Mouse (Mus musculus) ES-E14 (cell line): Measurements from ENCODE around the gene P3h2. TPM values are rescaled to one million over a fixed set of nuclear protein-coding genes. Genes with fewer than 3 reads are reported as not detected.

Experiments
- DNase-seq: peaks from one replicate; pipeline ENCODE4 v3.0.0-alpha.2; 2013; ENCODE audit warnings: low read depth, low spot score
- H3K27ac ChIP-seq: 2 replicates; pipeline ENCODE4 v1.5.1; 2012; ENCODE audit warnings: low read depth, mild to moderate bottlenecking, low read length, moderate library complexity, mixed read lengths; ENCODE audit not compliant: poor library complexity, insufficient read depth, severe bottlenecking
- H3K36me3 ChIP-seq: 2 replicates; pipeline ENCODE4 v1.6.1; 2012; ENCODE audit warnings: mild to moderate bottlenecking, low read length, moderate library complexity, mixed read lengths; ENCODE audit not compliant: control insufficient read depth, poor library complexity, insufficient read depth, severe bottlenecking
- H3K4me1 ChIP-seq, 2 experiments: fragments of 150-350 bp in 1 of 2; sonication (generic) in 1 of 2; 2 replicates each; pipeline ENCODE4 v1.6.1; 2012; ENCODE audit warnings: low read length in 2 of 2, mild to moderate bottlenecking in 1 of 2, mixed read lengths in 1 of 2; ENCODE audit not compliant: control insufficient read depth in 2 of 2, insufficient read depth in 2 of 2, poor library complexity in 1 of 2
- H3K4me3 ChIP-seq, 2 experiments: fragments of 150-350 bp in 1 of 2; sonication (generic) in 1 of 2; 2 replicates each; pipeline ENCODE4 v1.5.1; 2012; ENCODE audit warnings: low read length in 2 of 2, low read depth in 1 of 2, mild to moderate bottlenecking in 1 of 2, mixed read lengths in 1 of 2; ENCODE audit not compliant: insufficient read depth in 1 of 2, poor library complexity in 1 of 2, severe bottlenecking in 1 of 2
- H3K9ac ChIP-seq: 2 replicates; pipeline ENCODE4 v1.6.1; 2012; ENCODE audit warnings: low read depth, mild to moderate bottlenecking, low read length, mixed read lengths; ENCODE audit not compliant: poor library complexity, insufficient read depth, severe bottlenecking
- H3K9me3 ChIP-seq: fragments of 150-350 bp; sonication (generic); 2 replicates; pipeline ENCODE4 v1.6.1; 2012; ENCODE audit warnings: low read depth, mild to moderate bottlenecking, low read length; ENCODE audit not compliant: control insufficient read depth, insufficient read depth
- CHD2 ChIP-seq: IDR thresholded peaks from 2 replicates; pipeline ENCODE4 v1.6.1; 2014; ENCODE audit warnings: mild to moderate bottlenecking, low read depth, low read length, inconsistent platforms
- HCFC1 ChIP-seq: IDR thresholded peaks from 2 replicates; pipeline ENCODE4 v1.6.1; 2012; ENCODE audit warnings: low read length, inconsistent platforms, borderline replicate concordance; ENCODE audit not compliant: insufficient read depth
- MAFK ChIP-seq: IDR thresholded peaks from 2 replicates; pipeline ENCODE4 v1.6.1; 2014; ENCODE audit warnings: mild to moderate bottlenecking, low read depth, low read length, inconsistent platforms; ENCODE audit not compliant: insufficient read depth
- ZC3H11A ChIP-seq: IDR thresholded peaks from 2 replicates; pipeline ENCODE4 v1.6.1; 2012; ENCODE audit warnings: low read depth, mild to moderate bottlenecking, inconsistent platforms, low read length, borderline replicate concordance
- ZNF384 ChIP-seq: IDR thresholded peaks from 2 replicates; pipeline ENCODE4 v1.6.1; 2012; ENCODE audit warnings: low read depth, low read length, inconsistent platforms
- in situ Hi-C, 2 experiments: fragments of 600-800 bp; cut with MboI; formaldehyde crosslinking; loops; one replicate each; pipeline ENCODE4 v1.15.1; 2025; ENCODE audit warnings: low sequenced_read_pairs in 2 of 2, inconsistent platforms in 1 of 2; ENCODE audit not compliant: unreplicated experiment in 2 of 2
- total RNA-seq: library from RNA; depleted of rRNA; stranded (reverse); fragments of 300-350 nt; gene quantifications from 2 replicates; pipeline ENCODE4 v1.2.3, GENCODE M21; 2012

Gene P3h2
- total RNA-seq, 1 experiment = 2.4 TPM

- no peaks in the 10 kb centered on the region for H3K36me3 ChIP-seq
- H3K4me3 ChIP-seq = no peak overlapping the region
- TF ChIP-seq ZNF384 = no peak
- no peak for TF ChIP-seq HCFC1
- TF ChIP-seq CHD2 = no peak
- TF ChIP-seq ZC3H11A = no peak
- TF ChIP-seq MAFK = peak; percentile 78
- no peaks in the 10 kb centered on the region for H3K4me1 ChIP-seq
- no peak overlapping the region for H3K9ac ChIP-seq
- no peaks in the 10 kb centered on the region for H3K9me3 ChIP-seq
- no peak overlapping the region for H3K27ac ChIP-seq
- no peak for DNase-seq
- in situ Hi-C loops = no loop called here
Observed at GRCm38 (mm10) chr16:25994605-25995004, 111.0 kb downstream of the P3h2 start.

DNA sequence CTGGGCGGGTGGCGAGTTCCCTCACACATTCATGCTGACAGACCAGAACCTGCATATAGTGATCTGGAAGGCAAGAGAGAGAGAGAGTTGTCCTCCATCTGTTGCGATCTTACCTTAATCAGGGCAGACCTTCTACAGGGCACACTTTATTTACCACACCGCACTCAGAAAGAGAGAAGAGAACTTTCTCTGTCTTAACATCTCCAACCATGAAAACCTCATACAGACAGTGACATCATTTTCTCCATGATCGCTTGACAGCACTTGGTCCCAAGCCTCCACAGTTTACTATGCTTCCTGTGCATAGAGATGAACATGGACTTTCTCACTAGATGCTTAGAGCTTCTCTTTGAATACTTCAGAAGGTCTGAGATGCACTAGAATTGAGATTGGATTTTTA lies 118.4 kb downstream of the P3h2 start:
- Histone ChIP-seq H3K4me3 (no peak overlapping the region), H3K9ac (no peak overlapping the region), H3K36me3 (no peaks in the 10 kb centered on the region), H3K4me1 (no peaks in the 10 kb centered on the region), H3K27ac (no peak overlapping the region), H3K9me3 (no peaks in the 10 kb centered on the region)
- in situ Hi-C loops = no loop called here
- no peak for DNase-seq
- TF ChIP-seq CHD2 = no peak
- TF ChIP-seq MAFK = no peak
- no peak for TF ChIP-seq ZNF384
- TF ChIP-seq HCFC1 = no peak
- no peak for TF ChIP-seq ZC3H11A

DNA sequence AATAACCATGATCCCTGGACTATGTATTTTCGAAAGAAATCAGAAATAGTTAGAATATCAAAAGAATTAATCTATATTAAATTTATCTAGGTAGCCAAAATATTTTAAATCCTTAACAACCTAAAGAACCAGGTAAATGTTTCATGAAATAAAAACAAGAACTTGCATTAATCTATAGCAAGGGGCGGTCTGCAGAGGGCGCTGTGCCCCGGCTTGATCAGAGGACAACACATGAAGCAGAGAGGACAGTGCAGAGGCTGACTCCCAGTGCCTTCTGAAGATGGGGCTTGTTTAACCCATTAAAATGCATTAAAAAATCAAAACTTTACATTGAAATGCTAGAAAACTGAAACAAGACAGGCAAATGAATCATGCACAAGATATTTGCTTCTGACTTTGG lies 121.9 kb downstream of the P3h2 start:
- Histone ChIP-seq H3K9me3 (no peaks in the 10 kb centered on the region), H3K36me3 (no peaks in the 10 kb centered on the region), H3K4me1 (no peaks in the 10 kb centered on the region), H3K9ac (no peak overlapping the region), H3K4me3 (no peak overlapping the region), H3K27ac (no peak overlapping the region)
- peak; percentile 9 for DNase-seq
- in situ Hi-C loops = no loop called here
- no peak for TF ChIP-seq ZC3H11A
- TF ChIP-seq HCFC1 = no peak
- TF ChIP-seq MAFK = no peak
- no peak for TF ChIP-seq ZNF384
- TF ChIP-seq CHD2 = no peak

- no peaks in the 10 kb centered on the region for H3K4me1 ChIP-seq
- H3K4me3 ChIP-seq = no peak overlapping the region
- no peak overlapping the region for H3K9ac ChIP-seq
- no peak overlapping the region for H3K27ac ChIP-seq
- TF ChIP-seq CHD2 (no peak), MAFK (no peak)
- in situ Hi-C loops = no loop called here
- H3K36me3 ChIP-seq = no peaks in the 10 kb centered on the region
- H3K9me3 ChIP-seq = no peaks in the 10 kb centered on the region
- DNase-seq = no peak
Observed at GRCm38 (mm10) chr16:25979037-25979436, 126.5 kb downstream of the P3h2 start.

GRCm38 (mm10) chr16:25977210-25977609 lies 128.4 kb downstream of the P3h2 start:
- Histone ChIP-seq H3K9me3 (no peaks in the 10 kb centered on the region), H3K36me3 (no peaks in the 10 kb centered on the region), H3K4me1 (no peaks in the 10 kb centered on the region), H3K4me3 (no peak overlapping the region), H3K27ac (no peak overlapping the region), H3K9ac (no peak overlapping the region)
- no peak for DNase-seq
- TF ChIP-seq CHD2 = no peak
- no peak for TF ChIP-seq HCFC1
- no peak for TF ChIP-seq MAFK
- TF ChIP-seq ZC3H11A = no peak
- no peak for TF ChIP-seq ZNF384
- in situ Hi-C loops = no loop called here
